Mouse (Mus musculus) lung, postnatal 0 days (tissue): Measurements from ENCODE around the gene Tcf7l2. TPM values are rescaled to one million over a fixed set of nuclear protein-coding genes. Genes with fewer than 3 reads are reported as not detected.

Source experiments
- ATAC-seq: fragments of 200-750 bp; cut with Nextera tagmentation; 2 replicates; pipeline ENCODE4 v1.8.0; 2017; ENCODE audit warnings: moderate library complexity
- DNase-seq: peaks from one replicate; pipeline ENCODE4 v3.0.0-alpha.2; 2016; ENCODE audit warnings: low spot score
- H3K27ac ChIP-seq: fragments of 300-500 bp; sonication (generic); 2 replicates; pipeline ENCODE4 v1.5.1; 2014; ENCODE audit warnings: antibody characterized with exemption, mild to moderate bottlenecking, low read length, mixed read lengths
- H3K27me3 ChIP-seq: fragments of 300-500 bp; sonication (generic); replicated peaks from 2 replicates; pipeline ENCODE4 v1.6.1; 2014; ENCODE audit warnings: low read length, mixed read lengths; ENCODE audit not compliant: insufficient read depth
- H3K36me3 ChIP-seq: fragments of 300-500 bp; sonication (generic); 2 replicates; pipeline ENCODE4 v1.6.1; 2014; ENCODE audit warnings: low read length, mixed read lengths; ENCODE audit not compliant: insufficient read depth
- H3K4me1 ChIP-seq: fragments of 300-500 bp; sonication (generic); 2 replicates; pipeline ENCODE4 v1.6.1; 2014; ENCODE audit warnings: antibody characterized with exemption, low read depth, low read length, mixed read lengths; ENCODE audit not compliant: insufficient read depth
- H3K4me2 ChIP-seq: fragments of 300-500 bp; sonication (generic); replicated peaks from 2 replicates; pipeline ENCODE4 v1.6.1; 2014; ENCODE audit warnings: low read depth, mild to moderate bottlenecking, low read length, moderate library complexity, mixed read lengths
- H3K4me3 ChIP-seq: fragments of 300-500 bp; sonication (generic); 2 replicates; pipeline ENCODE4 v1.5.1; 2014; ENCODE audit warnings: low read depth, low read length
- H3K9ac ChIP-seq: fragments of 300-500 bp; sonication (generic); replicated peaks from 2 replicates; pipeline ENCODE4 v1.6.1; 2014; ENCODE audit warnings: low read depth, mild to moderate bottlenecking
- H3K9me3 ChIP-seq: fragments of 300-500 bp; sonication (generic); 2 replicates; pipeline ENCODE4 v1.6.1; 2016; ENCODE audit warnings: low read length, mixed read lengths
- CTCF ChIP-seq: IDR thresholded peaks from 2 replicates; pipeline ENCODE4 v1.5.1; 2016; ENCODE audit warnings: antibody characterized with exemption, mild to moderate bottlenecking
- EP300 ChIP-seq: IDR thresholded peaks from 2 replicates; pipeline ENCODE4 v1.6.1; 2016; ENCODE audit warnings: antibody characterized with exemption, mild to moderate bottlenecking, control low read depth
- WGBS: fragments of 180-500 bp; shearing (Covaris S2); extraction: QIAGEN DNeasy Blood & Tissue Kit; methylation state at CpG from one replicate; pipeline ENCODE4 v1.1.7; 2014; 5-methylcytosine and 5-hydroxymethylcytosine counted together
- polyA plus RNA-seq: library from polyadenylated mRNA; unstranded; fragments of >200 nt; fragmentation: Nextera tagmentation; extraction: Ambion mirVana; gene quantifications from 2 replicates; pipeline ENCODE4 v1.2.1, GENCODE M21; 2015

The Tcf7l2 gene
- polyA plus RNA-seq, 1 experiment from 2014 or later: 44.4 TPM

GRCm38 (mm10) chr19:55739713-55740112 is 1.9 kb upstream of the Tcf7l2 start:
- DNase-seq (no peak), ATAC-seq (no peak)
- 54% methylated on average over 4 of the region's 4 CpGs for WGBS
- no peak for TF ChIP-seq CTCF
- no peak for TF ChIP-seq EP300
- no peaks in the 10 kb centered on the region for H3K27me3 ChIP-seq
- no peaks in the 10 kb centered on the region for H3K36me3 ChIP-seq
- H3K9ac ChIP-seq: no peak overlapping the region
- no peak overlapping the region for H3K4me3 ChIP-seq
- H3K27ac ChIP-seq: no peak overlapping the region
- no peak overlapping the region for H3K4me2 ChIP-seq
- H3K9me3 ChIP-seq: no peaks in the 10 kb centered on the region
- peaks cover 4% of the 10 kb centered on the region; the same call in 1 of the 2 replicates for H3K4me1 ChIP-seq

- Histone ChIP-seq H3K36me3 (no peaks in the 10 kb centered on the region), H3K4me2 (peak overlapping the region; percentile 92), H3K4me3 (peak overlapping the region; percentile 79), H3K9me3 (no peaks in the 10 kb centered on the region), H3K9ac (no peak overlapping the region), H3K4me1 (peaks cover 7% of the 10 kb centered on the region; the same call in 1 of the 2 replicates), H3K27me3 (no peaks in the 10 kb centered on the region), H3K27ac (peak overlapping the region; percentile 91)
- 9% methylated on average over 10 of the region's 10 CpGs for WGBS
- no peak for ATAC-seq
- peak; percentile 74 for DNase-seq
- TF ChIP-seq EP300 (no peak), CTCF (0 out of 2 replicates have a peak, but pooled peaks have one; percentile 13)
Measured at GRCm38 (mm10) chr19:55740753-55741438, 724 bp upstream of the Tcf7l2 start.

- Histone ChIP-seq H3K4me1 (peaks cover 11% of the 10 kb centered on the region; the same call in 1 of the 2 replicates), H3K4me3 (peak overlapping the region; percentile 79), H3K27ac (peak overlapping the region; percentile 91), H3K9me3 (no peaks in the 10 kb centered on the region), H3K27me3 (no peaks in the 10 kb centered on the region), H3K4me2 (peak overlapping the region; percentile 92), H3K36me3 (no peaks in the 10 kb centered on the region), H3K9ac (peak overlapping the region; percentile 95)
- 2% methylated on average over 46 of the region's 70 CpGs for WGBS
- no peak for ATAC-seq
- DNase-seq: peak; percentile 72
- TF ChIP-seq EP300: no peak
- TF ChIP-seq CTCF: no peak
Measured at GRCm38 (mm10) chr19:55742386-55743000, 873 bp downstream of the Tcf7l2 start.

- Histone ChIP-seq H3K27ac (peak overlapping the region; percentile 91), H3K9ac (peak overlapping the region; percentile 95), H3K4me3 (peak overlapping the region; percentile 79), H3K4me1 (peaks cover 11% of the 10 kb centered on the region; the same call in 1 of the 2 replicates), H3K36me3 (no peaks in the 10 kb centered on the region), H3K4me2 (peak overlapping the region; percentile 92), H3K9me3 (no peaks in the 10 kb centered on the region), H3K27me3 (no peaks in the 10 kb centered on the region)
- TF ChIP-seq CTCF: no peak
- TF ChIP-seq EP300: no peak
- DNase-seq (peak; percentile 76), ATAC-seq (peak; percentile 10; the same call in 1 of the 2 replicates)
- WGBS: 1% methylated on average over 16 of the region's 38 CpGs
Measured at GRCm38 (mm10) chr19:55743001-55743556, 1.5 kb downstream of the Tcf7l2 start.

- Histone ChIP-seq H3K27me3 (no peaks in the 10 kb centered on the region), H3K36me3 (no peaks in the 10 kb centered on the region), H3K4me2 (peak overlapping the region; percentile 92), H3K9me3 (no peaks in the 10 kb centered on the region), H3K4me1 (peaks cover 11% of the 10 kb centered on the region; the same call in 1 of the 2 replicates), H3K4me3 (peak overlapping the region; percentile 79), H3K9ac (peak overlapping the region; percentile 95), H3K27ac (peak overlapping the region; percentile 91)
- WGBS: under 1% methylated on average over 47 of the region's 47 CpGs
- DNase-seq: peak; percentile 85
- peak; percentile 31 for ATAC-seq
- TF ChIP-seq CTCF (no peak), EP300 (no peak)
Measured at GRCm38 (mm10) chr19:55743557-55744441, 2.2 kb downstream of the Tcf7l2 start.
